ENCODE assay signal across 8 mouse cellular contexts in genomic region chr10:117223758-117224101, GRCm38 (mm10). TPM values are rescaled to one million over a fixed set of nuclear protein-coding genes. Genes with fewer than 3 reads are reported as not detected.
DNase-seq lines count a peak whose midpoint lies in the region; ATAC-seq and TF ChIP-seq lines count a peak whose summit lies in the region.

No protein-coding gene starts in this region.

- peak overlapping the region; percentile 74 for H3K4me3 ChIP-seq in heart, embryonic 12.5 days
- H3K4me3 ChIP-seq in ES-Bruce4 (ENCODE audit: low read depth, low read length): peak overlapping the region; percentile 75
- peak overlapping the region; percentile 78 for H3K4me3 ChIP-seq in forebrain, embryonic 15.5 days
- peak overlapping the region; percentile 88 for H3K4me3 ChIP-seq in liver, postnatal 0 days (ENCODE audit: low read depth, low read length)

- H3K9me3 ChIP-seq in heart, embryonic 12.5 days (replicated peaks): no peaks in the 10 kb centered on the region
- H3K9me3 ChIP-seq in ES-Bruce4 (replicated peaks; ENCODE audit: control insufficient read depth, insufficient read depth, low read length, poor library complexity, severe bottlenecking): no peaks in the 10 kb centered on the region
- H3K9me3 ChIP-seq in forebrain, embryonic 15.5 days: no peaks in the 10 kb centered on the region
- no peaks in the 10 kb centered on the region for H3K9me3 ChIP-seq in liver, postnatal 0 days (ENCODE audit: low read length)

- peaks cover 38% of the 10 kb centered on the region for H3K36me3 ChIP-seq in heart, embryonic 12.5 days
- peaks cover 30% of the 10 kb centered on the region for H3K36me3 ChIP-seq in ES-Bruce4 (ENCODE audit: control insufficient read depth, insufficient read depth, low read length, poor library complexity, severe bottlenecking)
- H3K36me3 ChIP-seq in forebrain, embryonic 15.5 days: peaks cover 30% of the 10 kb centered on the region
- peaks cover 32% of the 10 kb centered on the region for H3K36me3 ChIP-seq in liver, postnatal 0 days (replicated peaks; ENCODE audit: insufficient read depth, low read length)

- DNase-seq in heart, postnatal 4 days: no peak
- DNase-seq in liver, postnatal 0 days: no peak
- DNase-seq in ovary, adult 18-20 months (ENCODE audit: low spot score): no peak
- no peak for DNase-seq in spleen, postnatal 10 days (ENCODE audit: low spot score in 2 of 2)
- no peak for DNase-seq in cerebellum, adult 9-11 months

- H3K4me2 ChIP-seq in heart, embryonic 12.5 days: peak overlapping the region; percentile 83
- H3K4me2 ChIP-seq in forebrain, embryonic 15.5 days (replicated peaks): peak overlapping the region; percentile 71
- peak overlapping the region; percentile 94 for H3K4me2 ChIP-seq in liver, postnatal 0 days (ENCODE audit: low read depth, low read length)

- ATAC-seq in heart, embryonic 12.5 days (ENCODE audit: insufficient number of reproducible peaks, low FRiP score): peak; percentile 33
- no peak; the same call in 1 of the 2 replicates for ATAC-seq in forebrain, embryonic 15.5 days (replicated peaks)
- ATAC-seq in liver, postnatal 0 days: no peak

- TF ChIP-seq EP300 in ES-Bruce4 (IDR thresholded peaks at IDR 0.05; ENCODE audit: insufficient read depth, low read depth, low read length): no peak
- TF ChIP-seq EP300 in liver, postnatal 0 days (IDR thresholded peaks at IDR 0.05; ENCODE audit: low read depth): no peak

- no peak overlapping the region; the same call in 1 of the 2 replicates for H3K27ac ChIP-seq in heart, embryonic 12.5 days (ENCODE audit: poor library complexity, severe bottlenecking)
- no peak overlapping the region for H3K27ac ChIP-seq in ES-Bruce4 (ENCODE audit: insufficient read depth, low read length)
- peak overlapping the region; percentile 98 for H3K27ac ChIP-seq in forebrain, embryonic 15.5 days (replicated peaks)
- peak overlapping the region; percentile 99 for H3K27ac ChIP-seq in liver, postnatal 0 days (ENCODE audit: low read depth)

- no peak for TF ChIP-seq CTCF in ES-Bruce4 (IDR thresholded peaks at IDR 0.05; ENCODE audit: low read depth, low read length)
- TF ChIP-seq CTCF in liver, postnatal 0 days (IDR thresholded peaks at IDR 0.05; ENCODE audit: low read depth): no peak

- H3K4me1 ChIP-seq in heart, embryonic 12.5 days (replicated peaks): peaks cover 11% of the 10 kb centered on the region
- no peaks in the 10 kb centered on the region for H3K4me1 ChIP-seq in ES-Bruce4 (ENCODE audit: control insufficient read depth, insufficient read depth, low read length)
- peaks cover 20% of the 10 kb centered on the region for H3K4me1 ChIP-seq in forebrain, embryonic 15.5 days
- peaks cover 19% of the 10 kb centered on the region for H3K4me1 ChIP-seq in liver, postnatal 0 days (ENCODE audit: insufficient read depth)

- 0% methylated on average over 9 of the region's 9 CpGs for WGBS in heart, embryonic 12.5 days
- 0% methylated on average over 9 of the region's 9 CpGs for WGBS in forebrain, embryonic 15.5 days
- WGBS in liver, postnatal 0 days (ENCODE audit: insufficient replicate concordance): 1% methylated on average over 9 of the region's 9 CpGs

- peak; percentile 12 for TF ChIP-seq POLR2A in ES-Bruce4 (IDR thresholded peaks at IDR 0.05; ENCODE audit: insufficient read depth, low read length)

- no peaks in the 10 kb centered on the region for H3K27me3 ChIP-seq in heart, embryonic 12.5 days (replicated peaks)
- no peaks in the 10 kb centered on the region for H3K27me3 ChIP-seq in ES-Bruce4 (ENCODE audit: control insufficient read depth, insufficient read depth, low read length, poor library complexity, severe bottlenecking)
- no peaks in the 10 kb centered on the region for H3K27me3 ChIP-seq in forebrain, embryonic 15.5 days
- H3K27me3 ChIP-seq in liver, postnatal 0 days (ENCODE audit: insufficient read depth, low read length): no peaks in the 10 kb centered on the region

- H3K9ac ChIP-seq in heart, embryonic 12.5 days: peak overlapping the region; percentile 87
- peak overlapping the region; percentile 94 for H3K9ac ChIP-seq in ES-Bruce4 (ENCODE audit: low read depth, poor library complexity, severe bottlenecking)
- peak overlapping the region; percentile 98 for H3K9ac ChIP-seq in forebrain, embryonic 15.5 days (replicated peaks)
- peak overlapping the region; percentile 97 for H3K9ac ChIP-seq in liver, postnatal 0 days (replicated peaks)

RNA-seq across cellular contexts. Expression of gene Yeats4, which starts 0.6 kb away (rescaled TPM):
- 64.1 and 66.2 TPM in 2 replicates for polyA plus RNA-seq in heart, embryonic 12.5 days (2016; fragmentation: Nextera tagmentation; extraction: Ambion mirVana)
- total RNA-seq in heart, postnatal 4 days (2021): 10 to 100 TPM; 38.9 to 41.0 TPM
- 60.6 and 65.1 TPM in 2 replicates for polyA plus RNA-seq in ES-Bruce4 (2011; ENCODE audit: insufficient read depth, insufficient read length, low read depth, missing spikeins)
- 101 and 106 TPM in 2 replicates for polyA plus RNA-seq in forebrain, embryonic 15.5 days (2015; fragmentation: Nextera tagmentation; extraction: Ambion mirVana)
- polyA plus RNA-seq in liver, postnatal 0 days (2015; fragmentation: Nextera tagmentation; extraction: Ambion mirVana): 31.2 and 32.2 TPM in 2 replicates

RNA-seq across cellular contexts. Expression of gene 9530003J23Rik, which starts 14.8 kb away (rescaled TPM):
- polyA plus RNA-seq in heart, embryonic 12.5 days (2016; fragmentation: Nextera tagmentation; extraction: Ambion mirVana): not detected in 2 replicates
- total RNA-seq in heart, postnatal 4 days (2021): not detected
- not detected in 2 replicates for polyA plus RNA-seq in ES-Bruce4 (2011; ENCODE audit: insufficient read depth, insufficient read length, low read depth, missing spikeins)
- polyA plus RNA-seq in forebrain, embryonic 15.5 days (2015; fragmentation: Nextera tagmentation; extraction: Ambion mirVana): not detected in 2 replicates
- polyA plus RNA-seq in liver, postnatal 0 days (2015; fragmentation: Nextera tagmentation; extraction: Ambion mirVana): not detected in 2 replicates

RNA-seq across cellular contexts. Expression of gene Lyz2, which starts 58.4 kb away (rescaled TPM):
- polyA plus RNA-seq in heart, embryonic 12.5 days (2016; fragmentation: Nextera tagmentation; extraction: Ambion mirVana): 87.0 and 95.2 TPM in 2 replicates
- 10 to 100 TPM; 23.5 to 24.2 TPM for total RNA-seq in heart, postnatal 4 days (2021)
- polyA plus RNA-seq in ES-Bruce4 (2011; ENCODE audit: insufficient read depth, insufficient read length, low read depth, missing spikeins): not detected in 2 replicates
- polyA plus RNA-seq in forebrain, embryonic 15.5 days (2015; fragmentation: Nextera tagmentation; extraction: Ambion mirVana): 15.7 and 18.2 TPM in 2 replicates
- polyA plus RNA-seq in liver, postnatal 0 days (2015; fragmentation: Nextera tagmentation; extraction: Ambion mirVana): 542 and 556 TPM in 2 replicates

Comparison
In these comparisons a context has a peak if more than half of its experiments do, and no peak if none do; other contexts are left out.
1. H3K27ac ChIP-seq: peak in forebrain, embryonic 15.5 days (single experiment) and liver, postnatal 0 days (single experiment); none in heart, embryonic 12.5 days (single experiment) and ES-Bruce4 (single experiment).
2. RNA of gene Lyz2, which starts 58.4 kb away (polyA plus RNA-seq): 542 to 556 TPM in liver, postnatal 0 days, 87.0 to 95.2 TPM in heart, embryonic 12.5 days and 15.7 to 18.2 TPM in forebrain, embryonic 15.5 days; not detected in ES-Bruce4; every median in the first group is over 10 times any median in the second.
3. Peak in every context shown above with its lines, with median percentiles within 50 percentile points of each other: H3K4me2 ChIP-seq, H3K4me3 ChIP-seq and H3K9ac ChIP-seq.